Mouse (Mus musculus): ENCODE measurements around the gene Enpp1.

Gene Enpp1

GRCm38 (mm10) chr10:24596869-24597339, 115.1 kb downstream of the Enpp1 start:
- no peak for DNase-seq (ENCODE audit: low spot score)

GRCm38 (mm10) chr10:24596003-24596868, 115.7 kb downstream of the Enpp1 start:
- peak; percentile 35 for DNase-seq (ENCODE audit: low spot score)

- peak; percentile 79 for DNase-seq (ENCODE audit: low spot score)
Measured at GRCm38 (mm10) chr10:24595250-24596002, 116.5 kb downstream of the Enpp1 start, which contains the start of gene Ccn2. TSS of gene Ccn2 (plus strand) at chr10:24595442.

- DNase-seq (ENCODE audit: low spot score): no peak
Measured at GRCm38 (mm10) chr10:24593556-24593955, 118.4 kb downstream of the Enpp1 start.

- DNase-seq (ENCODE audit: low spot score): no peak
Measured at GRCm38 (mm10) chr10:24592969-24593368, 119.0 kb downstream of the Enpp1 start.

GRCm38 (mm10) chr10:24592318-24592717, 119.6 kb downstream of the Enpp1 start:
- DNase-seq (ENCODE audit: low spot score): no peak

GRCm38 (mm10) chr10:24591741-24592140, 120.2 kb downstream of the Enpp1 start:
- no peak for DNase-seq (ENCODE audit: low spot score)

GRCm38 (mm10) chr10:24591136-24591535, 120.8 kb downstream of the Enpp1 start:
- DNase-seq (ENCODE audit: low spot score): peak; percentile 77

- DNase-seq (ENCODE audit: low spot score): no peak
Measured at GRCm38 (mm10) chr10:24590546-24590945, 121.4 kb downstream of the Enpp1 start.

GRCm38 (mm10) chr10:24589238-24589637, 122.7 kb downstream of the Enpp1 start:
- no peak for DNase-seq (ENCODE audit: low spot score)

GRCm38 (mm10) chr10:24588824-24589223, 123.1 kb downstream of the Enpp1 start:
- DNase-seq (ENCODE audit: low spot score): no peak
